ENCODE assay signal across 17 mouse cellular contexts in the genomic region with DNA sequence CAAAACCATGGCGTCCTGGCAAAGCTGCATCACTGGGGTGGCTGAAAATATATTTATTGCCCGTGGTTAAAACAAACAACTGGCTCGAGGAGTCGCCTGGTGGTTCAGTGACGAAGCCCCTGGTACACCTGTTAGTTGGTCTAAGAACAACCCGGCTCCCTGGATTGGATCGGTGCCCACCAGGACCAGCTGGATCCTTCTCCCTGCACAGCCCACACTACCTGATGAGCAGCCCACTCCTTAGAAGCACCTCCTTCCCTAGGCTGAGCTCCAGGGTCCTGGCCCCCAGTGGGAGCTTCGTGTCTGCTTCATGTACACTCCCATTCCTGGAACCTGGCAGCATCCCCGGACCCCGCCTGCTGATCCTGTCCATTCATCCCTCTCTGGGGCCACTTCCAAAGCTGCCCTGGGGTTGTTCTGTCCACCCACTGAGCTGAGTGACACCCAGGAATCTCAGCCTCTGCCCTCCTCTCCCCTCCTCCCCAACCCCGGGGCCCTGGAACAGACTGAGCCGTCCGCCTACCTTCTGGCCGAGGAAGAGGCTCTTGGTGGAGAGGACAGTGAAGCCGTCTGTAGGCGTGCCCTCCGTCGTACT. TPM values are rescaled to one million over a fixed set of nuclear protein-coding genes. Genes with fewer than 3 reads are reported as not detected.
DNase-seq lines count a peak whose midpoint lies in the region; ATAC-seq and TF ChIP-seq lines count a peak whose summit lies in the region.
"Had no signal": no experiment of that assay in that cellular context is flagged by ENCODE, and none has a peak within 500 bp of the region (broad histone marks: within the 10 kb centered on the region; RNA-seq: fewer than 3 reads in every experiment).

No protein-coding gene starts in this region.

- no peak overlapping the region for H3K4me3 ChIP-seq in hindbrain, postnatal 0 days (ENCODE audit: low read length)
- no peak overlapping the region for H3K4me3 ChIP-seq in hindbrain, embryonic 14.5 days (replicated peaks; ENCODE audit: low read length)
- H3K4me3 ChIP-seq in midbrain, embryonic 15.5 days, result no peak overlapping the region
- no peak overlapping the region for H3K4me3 ChIP-seq in midbrain, postnatal 0 days (ENCODE audit: low read depth, low read length)
- H3K4me3 ChIP-seq in stomach, embryonic 16.5 days (replicated peaks; ENCODE audit: low read length), result no peak overlapping the region
- H3K4me3 ChIP-seq: forebrain, embryonic 12.5 days; heart, embryonic 10.5 days; liver, embryonic 15.5 days had no signal

- no peaks in the 10 kb centered on the region; the same call in 1 of the 2 replicates for H3K36me3 ChIP-seq in hindbrain, postnatal 0 days (ENCODE audit: insufficient read depth, low read length)
- peaks cover 6% of the 10 kb centered on the region for H3K36me3 ChIP-seq in hindbrain, embryonic 14.5 days (replicated peaks; ENCODE audit: control insufficient read depth, insufficient read depth)
- no peaks in the 10 kb centered on the region; the same call in 1 of the 2 replicates for H3K36me3 ChIP-seq in midbrain, embryonic 15.5 days (replicated peaks)
- H3K36me3 ChIP-seq in midbrain, postnatal 0 days (ENCODE audit: insufficient read depth, low read length), result peaks cover 15% of the 10 kb centered on the region; the same call in 1 of the 2 replicates
- H3K36me3 ChIP-seq in stomach, embryonic 16.5 days (ENCODE audit: control insufficient read depth, insufficient read depth, low read length), result peaks cover 11% of the 10 kb centered on the region; the same call in 1 of the 2 replicates

- H3K27ac ChIP-seq in hindbrain, postnatal 0 days, result no peak overlapping the region
- H3K27ac ChIP-seq in hindbrain, embryonic 14.5 days, result no peak overlapping the region
- no peak overlapping the region for H3K27ac ChIP-seq in midbrain, embryonic 15.5 days
- no peak overlapping the region for H3K27ac ChIP-seq in midbrain, postnatal 0 days (ENCODE audit: low read depth, low read length)
- no peak overlapping the region for H3K27ac ChIP-seq in stomach, embryonic 16.5 days (ENCODE audit: low read length)
- H3K27ac ChIP-seq: forebrain, embryonic 12.5 days; heart, embryonic 10.5 days; liver, embryonic 15.5 days had no signal

- TF ChIP-seq CTCF in hindbrain, postnatal 0 days (IDR thresholded peaks at IDR 0.05; ENCODE audit: low read depth), result no peak
- TF ChIP-seq CTCF in midbrain, postnatal 0 days (IDR thresholded peaks at IDR 0.05), result no peak

- 63% methylated on average over 18 of the region's 18 CpGs for WGBS in hindbrain, postnatal 0 days
- WGBS in hindbrain, embryonic 14.5 days, result 86% methylated on average over 18 of the region's 18 CpGs
- 87% methylated on average over 18 of the region's 18 CpGs for WGBS in midbrain, embryonic 15.5 days
- WGBS in midbrain, postnatal 0 days, result 85% methylated on average over 18 of the region's 18 CpGs
- WGBS in stomach, embryonic 16.5 days, result 82% methylated on average over 18 of the region's 18 CpGs

- no peak overlapping the region for H3K9ac ChIP-seq in hindbrain, postnatal 0 days (replicated peaks; ENCODE audit: low read length)
- no peak overlapping the region for H3K9ac ChIP-seq in hindbrain, embryonic 14.5 days
- H3K9ac ChIP-seq in midbrain, embryonic 15.5 days, result no peak overlapping the region
- no peak overlapping the region for H3K9ac ChIP-seq in midbrain, postnatal 0 days (replicated peaks; ENCODE audit: low read length, poor library complexity, severe bottlenecking)
- no peak overlapping the region for H3K9ac ChIP-seq in stomach, embryonic 16.5 days (ENCODE audit: low read length)
- H3K9ac ChIP-seq: forebrain, embryonic 12.5 days; liver, embryonic 15.5 days had no signal

- no peak overlapping the region for H3K4me2 ChIP-seq in hindbrain, postnatal 0 days (ENCODE audit: low read depth, low read length)
- H3K4me2 ChIP-seq in hindbrain, embryonic 14.5 days (replicated peaks), result no peak overlapping the region
- no peak overlapping the region for H3K4me2 ChIP-seq in midbrain, embryonic 15.5 days
- no peak overlapping the region for H3K4me2 ChIP-seq in midbrain, postnatal 0 days (ENCODE audit: low read depth, low read length, poor library complexity, severe bottlenecking)
- no peak overlapping the region for H3K4me2 ChIP-seq in stomach, embryonic 16.5 days (ENCODE audit: low read depth, low read length)
- H3K4me2 ChIP-seq: forebrain, embryonic 12.5 days; liver, embryonic 15.5 days had no signal

- no peaks in the 10 kb centered on the region for H3K27me3 ChIP-seq in hindbrain, postnatal 0 days (ENCODE audit: insufficient read depth, low read length)
- H3K27me3 ChIP-seq in hindbrain, embryonic 14.5 days (ENCODE audit: control insufficient read depth, insufficient read depth, low read length), result no peaks in the 10 kb centered on the region
- no peaks in the 10 kb centered on the region for H3K27me3 ChIP-seq in midbrain, embryonic 15.5 days (replicated peaks)
- H3K27me3 ChIP-seq in midbrain, postnatal 0 days (ENCODE audit: insufficient read depth, low read length), result no peaks in the 10 kb centered on the region
- no peaks in the 10 kb centered on the region for H3K27me3 ChIP-seq in stomach, embryonic 16.5 days (ENCODE audit: control insufficient read depth, insufficient read depth, low read length)
- H3K27me3 ChIP-seq: forebrain, embryonic 12.5 days; liver, embryonic 15.5 days had no signal

- H3K4me1 ChIP-seq in hindbrain, postnatal 0 days (ENCODE audit: insufficient read depth, low read length), result peaks cover 29% of the 10 kb centered on the region
- H3K4me1 ChIP-seq in hindbrain, embryonic 14.5 days (replicated peaks; ENCODE audit: control insufficient read depth, insufficient read depth, low read length), result peaks cover 27% of the 10 kb centered on the region
- H3K4me1 ChIP-seq in midbrain, embryonic 15.5 days, result peaks cover 18% of the 10 kb centered on the region; the same call in 1 of the 2 replicates
- no peaks in the 10 kb centered on the region for H3K4me1 ChIP-seq in midbrain, postnatal 0 days (ENCODE audit: insufficient read depth, low read length)
- H3K4me1 ChIP-seq in stomach, embryonic 16.5 days (ENCODE audit: control insufficient read depth, insufficient read depth, low read length), result no peaks in the 10 kb centered on the region
- H3K4me1 ChIP-seq: liver, embryonic 15.5 days had no signal

- ATAC-seq in hindbrain, postnatal 0 days, result 0 out of 2 replicates have a peak, but pooled peaks have one; percentile 25
- no peak for ATAC-seq in hindbrain, embryonic 14.5 days (ENCODE audit: low FRiP score)
- ATAC-seq in midbrain, embryonic 15.5 days (replicated peaks), result 0 out of 2 replicates have a peak, but pooled peaks have one; percentile 24
- ATAC-seq in midbrain, postnatal 0 days (ENCODE audit: low FRiP score), result no peak
- ATAC-seq in stomach, embryonic 16.5 days (ENCODE audit: insufficient read depth, low FRiP score), result peak; percentile 34; the same call in 1 of the 2 replicates

- no peaks in the 10 kb centered on the region for H3K9me3 ChIP-seq in hindbrain, postnatal 0 days (ENCODE audit: low read length)
- no peaks in the 10 kb centered on the region for H3K9me3 ChIP-seq in hindbrain, embryonic 14.5 days (ENCODE audit: control insufficient read depth, low read length)
- H3K9me3 ChIP-seq in midbrain, embryonic 15.5 days, result no peaks in the 10 kb centered on the region
- H3K9me3 ChIP-seq in midbrain, postnatal 0 days (ENCODE audit: low read length), result no peaks in the 10 kb centered on the region
- no peaks in the 10 kb centered on the region for H3K9me3 ChIP-seq in stomach, embryonic 16.5 days (replicated peaks; ENCODE audit: control insufficient read depth, low read length)
- H3K9me3 ChIP-seq: forebrain, embryonic 12.5 days; heart, embryonic 10.5 days; liver, embryonic 15.5 days had no signal

- peak; percentile 63 to 68 for DNase-seq in cerebellum, postnatal 10 days
- DNase-seq in cerebellum, postnatal 4 days (ENCODE audit: low spot score in 2 of 2), result no peak
- DNase-seq in hindbrain, postnatal 0 days (ENCODE audit: low spot score), result no peak
- DNase-seq in hindbrain, embryonic 14.5 days (ENCODE audit: low spot score), result no peak
- DNase-seq in midbrain, postnatal 0 days (ENCODE audit: low spot score), result no peak
- DNase-seq in thymus, postnatal 4 days, result no peak
- DNase-seq: adrenal gland, postnatal 25 days; cerebellum, adult 11 months; kidney, adult 9 months; liver; lung, postnatal 4 days; midbrain, embryonic 14.5 days had no signal

RNA-seq across cellular contexts. Expression of a gene that starts 40.5 kb away (rescaled TPM):
- total RNA-seq in hindbrain, postnatal 0 days (2014; rRNA removed), result 181 and 192 TPM in 2 replicates
- 175 and 193 TPM in 2 replicates for polyA plus RNA-seq in hindbrain, postnatal 0 days (2015; fragmentation: Nextera tagmentation; extraction: Ambion mirVana)
- polyA plus RNA-seq in hindbrain, embryonic 14.5 days (2014; fragmentation: Nextera tagmentation; extraction: Ambion mirVana), result 287 and 316 TPM in 2 replicates
- polyA plus RNA-seq in midbrain, embryonic 15.5 days (2015; fragmentation: Nextera tagmentation; extraction: Ambion mirVana), result 291 and 299 TPM in 2 replicates
- 117 and 163 TPM in 2 replicates for total RNA-seq in midbrain, postnatal 0 days (2014; rRNA removed)
- 121 and 134 TPM in 2 replicates for polyA plus RNA-seq in midbrain, postnatal 0 days (2015; fragmentation: Nextera tagmentation; extraction: Ambion mirVana)
- polyA plus RNA-seq in stomach, embryonic 16.5 days (2015; fragmentation: Nextera tagmentation; extraction: Ambion mirVana), result 247 and 271 TPM in 2 replicates

Comparison
In these comparisons a context has a peak if more than half of its experiments do, and no peak if none do; other contexts are left out.
1. DNase-seq: peak in cerebellum, postnatal 10 days (2 of 2); none in cerebellum, postnatal 4 days (0 of 2), hindbrain, postnatal 0 days (single experiment), hindbrain, embryonic 14.5 days (single experiment), midbrain, postnatal 0 days (single experiment) and thymus, postnatal 4 days (single experiment).
2. ATAC-seq: peak in hindbrain, postnatal 0 days (single experiment), midbrain, embryonic 15.5 days (single experiment) and stomach, embryonic 16.5 days (single experiment); none in hindbrain, embryonic 14.5 days (single experiment) and midbrain, postnatal 0 days (single experiment).